Mouse (Mus musculus) A20 (cell line): ENCODE results near the gene Klhl22.
"Not testable (repeated sequence)": the region's sequence is repeated elsewhere in the genome, so short reads cannot be mapped to it uniquely, and the experiment has no call there.

Source experiments
- DNase-seq: peaks from one replicate; pipeline ENCODE4 v3.0.0-alpha.2; 2011; ENCODE audit warnings: low read depth, low spot score

Klhl22 gene

DNA sequence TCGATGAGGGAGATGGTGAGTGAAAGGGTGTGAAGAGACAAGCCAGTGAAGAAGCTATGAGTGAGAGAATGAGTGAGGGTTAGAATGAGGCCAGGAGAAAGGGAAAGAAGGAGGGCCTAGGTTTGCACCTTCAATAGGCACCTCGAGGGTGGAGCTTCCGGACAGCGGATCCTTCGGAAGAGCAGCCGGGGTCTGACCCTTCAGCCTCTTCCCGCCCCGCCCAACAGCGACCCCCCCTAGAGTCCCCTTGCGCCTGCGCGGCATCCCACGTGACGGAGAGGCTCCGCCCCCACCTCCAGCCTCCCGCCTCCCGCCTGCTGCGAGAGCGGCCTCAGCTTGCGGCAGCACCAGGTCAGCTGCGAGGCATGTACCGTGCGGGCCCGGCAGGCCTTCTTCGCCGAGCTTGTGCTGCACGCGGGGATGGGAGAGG lies at the start of gene Klhl22:
Klhl22 (plus strand) TSS at position 275 of the 430 bp plus-strand sequence.
- no peak for DNase-seq

- DNase-seq = no peak
Observed at GRCm38 (mm10) chr16:17717791-17718190, 41.6 kb upstream of the Klhl22 start.

DNA sequence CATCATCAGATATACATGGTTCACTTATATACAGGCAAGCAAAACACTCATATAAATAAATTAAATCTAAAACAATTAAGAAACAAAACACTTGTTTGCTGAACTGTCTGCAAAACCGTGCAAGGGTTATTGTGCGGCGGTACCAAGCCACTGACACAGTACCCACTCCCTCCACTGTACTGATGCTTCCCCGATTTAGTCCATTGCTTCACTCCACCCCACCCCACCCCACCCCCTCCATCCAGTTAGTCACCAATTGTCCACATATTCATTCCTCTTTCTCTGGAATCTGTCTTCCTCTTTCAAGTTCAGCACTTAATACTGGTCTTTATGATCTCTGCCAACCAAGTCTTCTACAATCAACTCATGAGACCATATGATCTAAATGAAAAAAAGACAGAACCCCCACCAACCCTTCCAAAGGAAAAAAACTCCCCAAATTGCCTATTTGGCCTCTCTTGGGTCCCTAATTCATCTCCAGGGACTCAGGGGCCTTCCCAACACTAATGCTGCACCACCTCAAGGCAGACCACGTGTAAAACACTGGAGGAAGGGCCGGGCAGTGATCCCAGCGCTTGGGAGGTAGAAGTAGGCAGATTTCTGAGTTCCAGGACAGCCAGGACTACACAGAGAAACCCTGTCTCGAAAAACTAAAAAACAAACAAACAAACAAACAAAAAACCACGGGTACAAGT lies 38.2 kb upstream of the Klhl22 start:
- DNase-seq = peak; percentile 12

DNA sequence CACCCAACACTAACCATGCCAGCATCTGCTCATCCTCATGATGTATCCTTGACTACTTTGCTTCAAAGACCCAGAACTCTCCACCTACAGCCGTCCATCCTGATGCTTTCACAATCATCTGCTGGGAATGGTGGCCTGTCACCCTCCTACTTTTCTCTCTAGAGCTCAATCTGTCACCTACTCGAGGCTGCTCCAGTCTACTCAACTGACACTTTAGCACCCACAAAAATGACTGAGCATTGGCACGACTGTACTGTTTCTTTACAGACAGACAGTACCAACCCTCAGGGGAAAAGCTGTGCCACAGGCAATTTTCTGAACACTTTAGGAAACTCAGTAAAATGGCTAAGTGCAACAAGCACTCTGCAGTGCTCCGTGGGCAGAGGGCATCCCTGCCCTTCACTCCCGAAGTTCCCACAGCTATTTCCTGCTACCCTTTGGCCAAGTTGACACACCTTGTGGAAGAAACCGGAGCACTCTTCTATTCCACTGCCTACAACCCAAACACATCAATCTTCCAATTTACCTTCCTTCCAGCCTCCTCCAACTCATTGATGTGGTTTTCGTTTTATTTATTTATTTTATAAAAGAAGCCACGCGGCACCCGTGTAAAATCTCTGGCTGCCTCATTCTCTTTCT lies 37.5 kb upstream of the Klhl22 start:
- peak; percentile 35 for DNase-seq

- peak; percentile 94 for DNase-seq
Observed at GRCm38 (mm10) chr16:17722461-17723324, 36.7 kb upstream of the Klhl22 start.

DNA sequence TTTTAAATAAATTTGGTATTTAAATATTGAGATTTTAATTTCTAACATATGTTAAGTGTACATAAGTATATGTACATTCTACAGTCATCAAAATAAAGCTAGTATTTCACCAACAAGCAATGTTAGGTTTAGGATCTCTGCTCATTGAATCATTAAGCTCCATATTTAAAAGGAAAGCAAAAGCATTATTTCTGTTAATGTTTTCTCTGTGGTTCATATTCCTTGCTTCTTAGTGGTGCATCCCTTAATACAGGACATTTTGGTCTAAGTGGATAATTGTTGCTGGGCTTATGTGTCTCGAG lies 36.1 kb upstream of the Klhl22 start:
- no peak for DNase-seq

DNA sequence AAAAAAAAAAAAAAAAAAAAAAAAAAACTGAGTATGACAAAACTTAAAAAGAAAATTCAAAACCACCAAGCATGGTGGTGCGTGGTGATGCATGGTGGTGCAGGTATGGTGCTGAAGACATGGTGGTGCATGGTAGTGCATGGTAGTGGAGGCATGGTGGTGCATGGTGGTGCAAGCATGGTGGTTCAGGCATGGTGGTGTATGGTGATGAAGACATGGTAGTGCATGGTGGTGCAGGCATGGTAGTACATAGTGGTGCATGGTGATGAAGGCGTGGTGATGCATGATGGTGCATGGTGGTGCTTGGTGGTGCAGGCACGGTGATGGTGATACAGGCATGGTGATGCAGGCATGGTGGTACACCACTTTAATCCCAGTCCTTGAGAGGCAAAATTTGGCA lies 35.0 kb upstream of the Klhl22 start:
- no peak for DNase-seq

GRCm38 (mm10) chr16:17727179-17727861 lies 32.1 kb upstream of the Klhl22 start:
- DNase-seq = peak; percentile 84

- DNase-seq = peak; percentile 28
Observed at GRCm38 (mm10) chr16:17729974-17730373, 29.4 kb upstream of the Klhl22 start.

DNA sequence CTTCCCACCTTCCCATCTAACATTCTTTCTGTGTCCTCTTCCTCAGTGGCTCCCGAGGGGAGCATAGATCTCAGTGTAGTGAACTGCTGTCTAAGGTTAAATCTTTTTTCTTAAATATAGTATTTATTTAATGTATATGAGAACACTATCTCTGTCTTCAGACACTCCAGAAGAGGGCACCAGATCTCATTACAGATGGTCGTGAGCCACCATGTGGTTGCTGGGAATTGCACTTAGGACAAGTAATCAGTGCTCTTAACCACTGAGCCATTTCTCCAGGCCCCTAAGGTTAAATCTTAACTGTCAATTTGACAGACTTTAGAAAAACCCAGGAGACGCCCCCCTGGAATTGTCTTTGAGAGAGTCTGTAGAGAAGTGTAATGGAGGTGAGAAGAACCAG lies 27.4 kb upstream of the Klhl22 start:
- DNase-seq = no peak

- no peak for DNase-seq
Observed at GRCm38 (mm10) chr16:17732431-17732830, 27.0 kb upstream of the Klhl22 start.

DNA sequence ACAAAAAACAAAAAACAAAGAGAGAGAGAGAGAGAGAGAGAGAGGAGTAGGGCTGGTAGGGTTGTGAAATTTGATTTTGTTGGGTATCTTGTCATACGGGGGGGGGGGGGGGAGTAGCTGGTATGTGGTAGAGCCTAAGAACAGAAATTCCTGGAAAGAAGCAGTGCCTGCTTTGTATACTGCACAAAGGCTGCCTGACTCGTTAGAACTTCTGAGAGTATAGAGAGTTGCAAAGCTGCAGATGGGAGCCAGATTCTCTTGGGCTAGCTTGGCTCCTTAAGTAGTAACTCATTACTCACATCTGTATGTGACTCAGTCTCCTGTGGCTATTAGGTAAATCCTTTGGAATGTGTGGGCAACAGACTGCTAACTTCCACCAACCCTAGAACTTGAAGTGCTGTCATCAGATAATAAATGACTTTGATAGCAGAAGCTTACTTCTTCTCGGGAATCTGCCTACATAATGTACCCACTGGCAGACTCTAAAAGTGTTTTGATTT lies 26.5 kb upstream of the Klhl22 start, which contains the start of gene Med15:
Med15 (minus strand) TSS at position 51 of the 500 bp plus-strand sequence.
- DNase-seq = no peak

DNA sequence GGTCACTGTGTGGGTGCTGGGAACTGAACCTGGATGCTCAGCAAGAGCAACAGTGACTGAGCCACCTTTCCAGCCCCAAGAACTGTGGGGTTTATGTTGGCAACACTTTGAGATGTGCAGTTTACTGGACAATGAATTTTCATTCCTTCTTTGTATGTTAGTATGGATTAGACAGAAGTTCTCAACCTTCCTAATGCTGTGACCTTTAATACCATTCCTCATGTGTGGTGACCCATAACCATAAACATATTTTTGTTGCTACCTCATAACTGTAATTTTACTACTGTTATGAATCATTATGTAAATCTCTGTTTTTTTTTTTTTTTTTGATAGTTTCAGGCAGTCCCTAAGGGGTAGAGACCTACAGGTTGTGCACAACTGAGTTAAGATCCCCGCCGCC lies 25.8 kb upstream of the Klhl22 start:
- DNase-seq = peak; percentile 16

DNA sequence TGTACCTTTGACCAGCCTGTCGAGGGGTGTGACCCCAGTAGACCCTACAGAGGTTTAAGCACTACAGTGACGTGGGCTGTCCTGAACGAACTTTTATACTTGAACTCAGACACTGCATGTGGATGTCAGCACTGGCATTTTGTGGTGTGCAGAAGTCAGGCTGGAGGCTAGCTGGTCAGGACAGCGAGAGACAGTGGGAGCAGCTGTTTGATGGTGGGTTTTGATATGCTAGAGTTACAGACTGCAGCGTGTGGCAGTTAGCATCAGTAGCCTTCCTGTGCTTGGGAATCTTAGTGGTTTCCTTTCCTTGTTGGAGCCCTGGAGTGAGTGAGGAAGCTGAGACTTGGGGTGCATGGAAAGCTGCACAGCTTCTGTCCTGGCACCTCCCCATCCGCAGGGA lies 24.5 kb upstream of the Klhl22 start:
- not testable (repeated sequence) for DNase-seq

DNA sequence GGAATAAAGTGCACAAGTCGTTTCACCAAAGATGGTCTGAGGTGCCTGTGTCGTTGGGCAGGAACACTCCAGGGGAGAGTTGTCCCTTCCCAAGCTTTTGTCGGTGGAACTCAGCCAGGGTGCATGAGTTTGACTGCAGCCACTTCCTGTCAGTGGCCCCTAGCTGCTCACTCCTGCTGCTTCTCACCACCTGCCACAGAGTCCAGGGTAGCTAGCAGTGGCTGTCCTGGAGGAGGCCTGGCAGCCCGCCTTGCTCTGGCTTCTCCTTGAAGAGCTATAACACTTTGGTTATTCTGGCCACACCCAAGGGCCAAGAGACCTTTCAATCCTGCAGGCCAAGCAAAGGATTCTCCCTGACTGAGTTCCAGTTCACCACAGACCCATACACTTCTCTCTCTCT lies 23.3 kb upstream of the Klhl22 start:
- no peak for DNase-seq

DNA sequence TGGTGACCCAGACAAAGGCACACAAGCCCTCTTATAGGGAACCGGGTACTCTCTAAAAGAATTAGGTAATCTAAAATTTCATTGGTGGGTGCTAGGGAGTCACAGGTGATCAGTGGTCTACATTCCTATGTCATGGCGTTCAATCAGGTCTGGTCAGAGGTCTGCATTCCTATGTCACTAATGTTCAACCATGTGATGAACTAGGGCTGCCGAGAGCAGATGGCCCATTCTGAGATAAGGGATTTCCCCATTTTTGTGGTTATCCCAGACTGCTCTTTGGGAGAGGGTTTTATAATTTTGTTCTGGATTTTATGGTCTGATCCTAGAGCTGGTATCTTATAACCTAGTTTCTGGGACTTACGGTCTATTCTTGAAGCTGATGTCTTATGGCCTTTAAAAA lies 19.3 kb upstream of the Klhl22 start:
- no peak for DNase-seq

- DNase-seq = no peak
Observed at GRCm38 (mm10) chr16:17742810-17743209, 16.6 kb upstream of the Klhl22 start.

GRCm38 (mm10) chr16:17743279-17743678 lies 16.1 kb upstream of the Klhl22 start:
- no peak for DNase-seq

DNA sequence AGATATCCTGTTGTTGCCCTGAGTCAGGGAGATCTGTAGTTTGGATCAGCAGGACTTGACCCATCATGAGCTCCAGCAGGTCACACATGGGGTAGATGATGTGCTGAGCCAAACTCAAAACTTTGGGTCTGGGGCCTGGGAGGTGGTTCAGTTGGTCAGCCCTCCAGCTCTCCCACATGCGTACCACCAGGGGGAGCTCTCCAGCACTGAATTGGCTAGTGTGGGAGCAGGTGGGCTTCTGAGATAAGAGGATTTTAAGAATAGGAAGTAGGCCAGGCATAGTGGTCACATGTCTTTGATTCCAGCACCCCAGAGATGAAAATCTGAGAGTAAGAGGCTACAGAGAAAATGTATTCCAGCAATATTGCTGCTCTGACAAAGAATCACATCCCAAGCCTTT lies 14.9 kb upstream of the Klhl22 start:
- peak; percentile 64 for DNase-seq

- DNase-seq = no peak
Observed at GRCm38 (mm10) chr16:17745067-17745466, 14.4 kb upstream of the Klhl22 start.

DNA sequence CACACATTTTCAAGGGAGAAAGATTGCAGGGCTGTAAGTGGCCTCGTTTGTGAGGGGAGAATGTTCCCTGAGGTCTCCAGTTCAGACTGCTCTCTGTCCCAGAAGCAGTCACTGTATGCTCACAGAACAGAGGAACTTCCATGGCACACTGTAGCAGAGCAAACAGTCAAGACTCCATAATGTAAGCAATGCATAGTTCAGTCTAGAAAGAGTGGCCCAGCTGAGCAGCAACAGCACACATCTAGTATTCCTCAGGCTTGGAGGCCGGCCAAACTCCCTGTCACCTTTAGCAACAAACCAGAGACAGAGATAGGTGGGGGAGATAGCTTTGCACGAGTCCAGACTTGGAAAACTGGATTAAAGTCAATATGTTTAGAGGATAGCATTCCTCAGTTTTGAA lies 6.4 kb upstream of the Klhl22 start:
- DNase-seq = no peak

- no peak for DNase-seq
Observed at GRCm38 (mm10) chr16:17753686-17754085, 5.7 kb upstream of the Klhl22 start.
